Mouse (Mus musculus) brain, embryonic 14.5 days (tissue): ENCODE results near the gene Paqr4. TPM values are rescaled to one million over a fixed set of nuclear protein-coding genes. Genes with fewer than 3 reads are reported as not detected.

Experiments used
- DNase-seq: peaks from one replicate; pipeline ENCODE4 v3.0.0-alpha.2; 2011; ENCODE audit warnings: low read depth
- CTCF ChIP-seq: fragments of 200-500 bp; IDR thresholded peaks from 2 replicates; pipeline ENCODE4 v1.5.1; 2012; ENCODE audit warnings: inconsistent platforms, mild to moderate bottlenecking, moderate library complexity, borderline replicate concordance; ENCODE audit not compliant: insufficient read depth, insufficient read length; ENCODE audit errors: extremely low read depth
- POLR2A ChIP-seq: fragments of 200-500 bp; IDR thresholded peaks from 2 replicates; pipeline ENCODE4 v1.6.1; 2012; ENCODE audit warnings: mild to moderate bottlenecking, inconsistent platforms, borderline replicate concordance; ENCODE audit not compliant: poor library complexity, insufficient read depth, insufficient read length, severe bottlenecking; ENCODE audit errors: extremely low read depth
- polyA plus RNA-seq: library from polyadenylated mRNA; depleted of rRNA; stranded (reverse); fragments of >200 nt; gene quantifications from 2 replicates; pipeline ENCODE4 v1.2.3, GENCODE M21; 2012

Gene Paqr4
- polyA plus RNA-seq, 1 experiment, result 41.0 TPM

DNA sequence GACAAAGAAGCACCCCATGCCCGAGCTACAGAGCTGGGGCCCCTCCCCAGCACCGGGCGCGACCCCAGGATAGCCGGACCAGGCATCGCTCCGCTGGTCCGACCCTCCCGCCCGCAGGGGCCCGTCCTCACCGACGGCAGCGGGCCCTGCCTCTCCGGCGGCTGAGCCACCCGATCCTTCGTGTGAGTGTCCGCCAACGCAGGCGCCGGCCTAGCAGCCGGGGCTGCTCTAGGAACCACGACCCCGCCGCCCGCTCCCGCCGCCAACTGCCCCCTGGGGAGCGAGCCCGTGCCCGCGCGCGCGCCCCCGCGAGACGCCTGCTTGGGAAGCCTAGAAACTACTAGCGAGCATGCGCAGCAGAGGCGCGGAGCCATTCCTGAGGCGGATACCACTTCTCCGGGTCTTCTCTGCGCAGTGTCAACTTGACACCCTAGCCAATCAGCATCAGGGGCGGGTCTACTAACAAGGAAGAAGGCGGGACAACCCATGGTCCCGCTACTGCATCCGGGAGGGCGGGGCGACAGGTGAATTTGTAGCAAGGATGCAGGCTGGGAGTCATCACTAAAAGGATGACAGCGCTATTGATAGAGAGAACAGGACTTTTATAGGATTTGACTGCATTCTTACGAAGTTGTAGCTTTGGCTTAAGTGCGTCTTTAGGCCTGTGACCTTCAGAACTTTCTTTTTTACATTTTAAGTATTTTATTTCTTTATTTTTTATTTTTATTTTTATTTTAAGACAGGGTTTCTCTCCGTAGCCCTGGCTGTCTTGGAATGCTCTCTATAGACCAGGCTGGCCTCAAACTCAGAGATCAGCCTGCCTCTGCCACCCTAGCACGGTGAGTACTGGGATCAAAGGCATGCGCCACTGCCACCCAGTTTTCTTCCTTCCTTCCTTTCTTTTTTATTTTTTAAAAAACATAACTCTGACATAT lies 30.9 kb upstream of the Paqr4 start, which contains the start of gene Flywch1:
Flywch1 (minus strand) TSS at position 319 of the 935 bp plus-strand sequence.
- DNase-seq, result peak; percentile 100
- TF ChIP-seq CTCF (no peak), POLR2A (peak; percentile 95)

DNA sequence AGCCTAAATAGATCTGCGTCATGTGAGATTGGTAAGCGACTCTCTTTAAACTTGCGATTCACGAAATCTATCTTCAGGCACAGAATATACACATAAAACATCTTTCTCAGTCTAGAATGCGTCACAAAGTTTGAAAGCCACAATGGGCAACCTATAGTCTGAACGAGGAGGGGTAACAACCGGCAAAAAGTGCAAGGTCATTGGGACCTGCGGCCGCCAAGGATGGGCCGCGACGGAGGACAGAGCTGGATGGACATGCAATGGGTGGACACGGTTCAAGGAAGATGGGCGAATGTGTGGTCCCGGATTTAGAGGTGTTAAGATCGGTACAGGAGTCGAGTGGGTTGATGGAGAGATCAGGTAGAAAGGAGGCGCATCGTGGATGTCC lies 30.2 kb upstream of the Paqr4 start:
- TF ChIP-seq CTCF (no peak), POLR2A (no peak)

DNA sequence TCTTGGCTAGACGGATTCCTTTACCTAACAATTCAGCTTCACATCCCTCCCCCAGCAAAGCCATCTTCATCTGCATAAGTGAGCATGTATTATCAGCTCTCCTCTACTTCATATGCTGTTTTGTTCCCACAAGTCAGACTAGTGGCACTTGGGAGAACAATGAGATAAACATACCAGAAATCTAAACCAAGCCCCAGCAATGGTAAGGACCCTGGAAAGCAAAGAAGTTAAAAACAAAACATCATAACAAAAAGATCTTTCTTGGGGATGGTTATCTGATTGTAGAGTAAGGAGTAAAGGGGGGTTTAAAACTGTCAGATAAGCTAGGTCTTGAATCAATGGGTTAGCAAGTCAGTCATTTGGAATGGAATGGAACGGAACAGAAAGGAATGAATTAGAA lies 29.8 kb upstream of the Paqr4 start:
- TF ChIP-seq CTCF (no peak), POLR2A (no peak)
- DNase-seq, result peak; percentile 39

More for the DNA sequence above, 30.2 kb upstream of the Paqr4 start:
- DNase-seq, result peak; percentile 55

DNA sequence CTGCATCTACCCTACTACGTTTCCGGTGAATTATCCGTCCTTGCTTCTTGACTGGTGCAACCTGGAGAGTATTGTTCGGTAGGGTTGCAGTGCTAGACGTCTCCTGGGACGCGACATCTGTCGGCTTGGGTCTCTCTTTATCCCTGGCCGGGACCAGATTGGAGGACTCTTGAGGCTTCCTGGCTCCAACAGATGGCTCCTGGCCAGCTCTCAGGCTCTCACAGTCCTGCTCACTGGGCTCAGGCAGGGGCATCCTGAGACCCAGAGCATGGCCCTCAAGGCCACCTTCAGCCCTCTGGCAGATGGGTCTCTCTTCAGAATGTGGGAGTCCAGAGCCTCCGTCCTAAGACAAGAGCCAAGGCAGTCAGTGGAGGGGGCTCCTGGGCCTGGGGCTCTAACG lies 22.3 kb upstream of the Paqr4 start:
- DNase-seq, result no peak
- TF ChIP-seq POLR2A (no peak), CTCF (no peak)

DNA sequence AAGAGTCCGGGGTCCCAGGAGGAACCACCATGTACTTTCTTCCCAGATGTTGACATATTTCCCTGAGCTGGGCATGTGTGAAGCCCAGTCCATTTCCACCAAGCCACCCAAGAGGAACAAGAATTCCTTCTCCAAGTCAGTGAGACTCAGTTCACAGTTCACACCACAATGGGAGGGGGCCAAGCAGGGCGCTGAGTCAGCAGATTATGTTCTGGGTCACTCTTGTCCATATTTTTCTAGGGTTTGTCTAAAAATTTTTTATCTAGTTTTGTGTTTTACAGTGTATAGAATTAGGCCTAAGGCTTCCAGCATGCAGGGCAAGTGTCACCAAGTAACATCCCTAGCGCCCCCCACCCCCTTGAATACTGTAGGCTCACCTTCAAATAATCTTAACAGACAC lies 20.5 kb upstream of the Paqr4 start:
- DNase-seq, result no peak
- TF ChIP-seq CTCF (no peak), POLR2A (no peak)

DNA sequence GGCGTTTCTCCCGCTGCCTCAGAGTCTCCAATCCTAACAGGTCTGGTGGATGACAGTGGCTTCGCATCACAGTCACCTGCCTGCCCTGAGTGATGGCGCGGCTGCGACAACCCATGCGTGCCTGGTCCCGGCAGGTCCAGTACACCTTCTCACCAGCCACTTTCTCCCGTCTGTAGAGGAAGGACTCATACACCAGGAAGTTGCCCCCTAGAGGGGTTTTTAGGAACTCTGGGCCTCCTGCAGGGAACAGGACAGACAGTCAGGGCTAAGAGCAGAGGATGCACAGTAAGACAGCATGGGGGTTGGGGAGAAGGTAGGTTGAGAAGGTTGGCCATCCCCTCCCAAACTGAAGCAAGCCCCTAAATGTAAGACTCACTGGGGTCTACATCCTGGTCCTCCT lies 19.6 kb upstream of the Paqr4 start:
- TF ChIP-seq POLR2A (no peak), CTCF (no peak)
- DNase-seq, result no peak

DNA sequence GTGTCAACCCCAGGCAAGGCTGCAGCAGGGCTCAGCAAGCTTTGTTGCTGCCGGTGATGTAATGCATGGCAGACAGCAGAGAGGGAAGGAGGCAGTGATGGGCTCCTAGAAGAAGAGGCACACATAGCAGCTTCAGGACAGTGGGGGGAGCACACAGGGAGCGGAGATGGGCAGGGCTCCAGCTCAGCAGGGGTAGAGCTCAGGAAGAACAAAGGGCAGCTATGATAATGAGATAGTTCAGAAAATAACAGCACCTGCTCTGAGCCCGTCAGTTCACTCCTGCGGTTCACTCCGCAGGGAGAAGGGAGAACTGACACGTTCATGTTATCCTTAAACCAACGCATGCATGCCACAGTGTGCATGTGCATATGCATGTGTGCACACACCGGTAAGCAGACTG lies 18.1 kb upstream of the Paqr4 start:
- DNase-seq, result peak; percentile 23
- no peak for TF ChIP-seq CTCF
- no peak for TF ChIP-seq POLR2A

DNA sequence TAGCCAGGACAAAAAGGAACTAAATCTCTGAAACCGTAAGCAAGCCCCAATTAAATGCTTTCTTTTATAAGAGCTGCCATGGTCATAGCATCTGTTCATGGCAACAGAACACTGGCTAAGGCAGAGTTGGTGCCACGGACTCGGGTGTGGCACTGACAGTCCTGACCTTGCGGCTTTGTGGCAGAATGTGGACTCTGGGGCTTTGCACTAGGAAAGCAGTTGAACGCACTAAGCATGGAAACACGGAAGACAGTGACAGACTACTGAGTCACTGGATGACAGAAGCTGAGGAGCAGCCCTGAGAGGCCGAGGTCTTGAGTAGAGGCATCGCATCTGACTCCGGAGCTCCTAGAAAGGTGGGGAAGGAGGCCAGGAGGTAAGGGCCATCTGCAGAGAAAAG lies 16.9 kb upstream of the Paqr4 start:
- no peak for TF ChIP-seq CTCF
- TF ChIP-seq POLR2A, result no peak
- DNase-seq, result no peak

DNA sequence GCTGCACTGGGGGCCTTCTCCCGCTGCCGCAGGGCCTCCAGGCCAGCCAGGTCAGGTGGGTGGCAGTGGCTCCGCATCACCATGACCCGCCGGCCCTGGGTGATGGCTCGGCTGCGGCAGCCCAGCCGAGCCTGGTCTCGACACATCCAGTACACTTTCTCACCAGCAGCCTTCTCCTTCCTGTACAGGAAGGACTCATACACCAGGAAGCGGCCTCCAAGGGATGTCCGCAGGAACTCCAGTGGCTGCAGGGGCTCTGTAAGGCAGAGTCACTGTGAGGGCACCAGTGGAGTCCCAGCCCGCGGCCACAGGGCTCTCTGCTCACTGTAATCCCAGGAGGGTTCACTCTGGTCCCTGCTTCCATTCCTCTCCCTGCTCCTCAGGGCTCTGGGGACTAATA lies 15.0 kb upstream of the Paqr4 start:
- TF ChIP-seq POLR2A, result no peak
- TF ChIP-seq CTCF, result no peak
- DNase-seq, result no peak

DNA sequence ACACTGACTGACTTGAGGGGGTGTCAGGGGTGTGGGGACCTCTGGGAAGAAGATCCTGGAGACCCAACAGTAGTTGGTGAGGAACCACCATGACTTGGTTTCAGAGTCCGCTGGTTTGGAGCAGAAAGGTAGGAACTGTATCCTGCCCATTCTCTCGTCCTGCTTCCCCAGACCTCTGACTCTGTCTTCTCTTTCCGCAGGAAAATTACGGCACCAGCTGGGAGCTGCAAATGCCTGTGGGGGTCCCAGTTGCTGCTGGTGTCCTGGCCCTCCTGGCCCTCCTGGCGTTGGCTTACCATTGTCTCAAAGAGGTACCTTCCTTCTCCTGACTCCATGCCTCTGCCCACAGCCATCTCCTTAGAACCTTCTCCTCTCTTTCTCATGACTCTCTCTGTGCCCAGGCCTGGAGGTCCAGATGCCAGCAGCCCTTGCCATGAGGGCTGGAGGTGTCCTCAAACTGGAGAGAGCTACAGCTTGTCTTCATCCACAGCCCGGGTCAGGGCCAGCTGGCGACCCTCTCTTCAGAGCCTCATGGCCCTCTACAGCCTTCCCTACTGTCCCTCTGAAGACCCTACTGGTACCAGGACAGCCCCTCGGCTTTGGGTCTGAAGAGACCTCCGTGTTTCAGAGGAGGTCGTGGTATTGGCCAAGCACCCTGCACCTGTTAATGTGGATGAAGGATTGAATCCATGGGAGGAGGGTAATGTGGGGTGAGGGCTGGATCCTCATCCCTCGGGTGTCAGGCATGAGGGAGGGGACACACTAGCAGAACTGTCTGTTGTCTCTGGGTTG lies 8.9 kb upstream of the Paqr4 start:
- no peak for DNase-seq
- TF ChIP-seq CTCF, result no peak
- TF ChIP-seq POLR2A, result no peak

DNA sequence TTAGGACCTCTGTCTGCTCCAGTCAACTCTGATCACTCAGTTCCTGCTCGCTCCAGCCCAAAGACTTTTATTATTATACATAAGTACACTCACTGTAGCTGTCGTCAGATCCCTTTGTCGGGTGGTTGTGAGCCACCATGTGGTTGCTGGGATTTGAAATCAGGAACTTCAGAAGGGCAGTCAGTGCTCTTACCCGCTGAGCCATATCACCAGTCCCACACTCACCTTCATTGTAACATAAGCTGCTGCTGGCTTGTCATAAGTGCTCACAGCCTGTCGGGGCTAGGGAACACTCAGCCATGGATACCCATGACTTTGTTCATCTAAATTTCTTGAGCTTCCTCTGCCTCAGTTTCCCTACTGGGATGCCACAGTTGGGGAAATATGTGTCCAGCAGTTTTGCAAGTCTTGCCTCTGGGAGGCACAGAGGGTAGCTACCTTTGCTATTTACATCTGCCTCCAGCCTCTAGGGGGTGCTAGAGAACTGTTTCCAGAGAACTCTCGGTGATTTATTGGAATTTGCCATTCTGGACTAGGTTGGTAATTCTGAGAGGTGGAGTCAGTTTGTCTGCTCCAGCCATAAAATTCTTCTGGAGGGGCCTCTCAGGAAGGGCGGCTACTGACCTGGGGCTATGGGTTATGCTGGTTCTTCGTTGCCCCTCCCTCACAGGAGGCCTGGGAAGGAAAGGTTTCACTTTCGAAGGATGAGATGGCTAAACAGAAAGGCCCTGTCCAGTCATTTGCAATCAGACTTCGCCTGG lies 8.1 kb upstream of the Paqr4 start:
- TF ChIP-seq CTCF (peak; percentile 68; the same call in 1 of the 2 replicates), POLR2A (no peak)
- DNase-seq, result peak; percentile 75

DNA sequence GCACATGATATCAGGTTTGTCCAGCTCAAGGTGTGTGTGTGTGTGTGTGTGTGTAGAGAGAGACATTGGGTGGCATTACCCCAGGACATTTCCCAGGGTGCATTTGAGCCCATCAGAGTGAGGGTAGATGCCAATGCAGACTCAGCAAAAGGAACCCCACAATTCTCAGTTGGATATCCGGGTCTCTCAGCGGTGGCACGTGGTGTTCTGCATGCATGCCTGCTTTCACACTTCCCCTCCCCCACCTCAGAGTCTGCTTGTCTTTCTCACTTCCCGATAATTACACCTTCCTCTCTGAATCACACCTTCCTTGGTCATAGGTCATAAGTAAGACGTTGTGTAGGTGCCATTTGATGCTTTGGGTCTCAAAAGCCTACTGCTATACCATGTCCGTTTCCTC lies 7.4 kb upstream of the Paqr4 start:
- DNase-seq, result no peak
- TF ChIP-seq POLR2A (no peak), CTCF (no peak)
